Mouse (Mus musculus): Measurements from ENCODE around the gene Polg2.

The Polg2 gene

GRCm38 (mm10) chr11:106766611-106767162 lies 12.7 kb downstream of the Polg2 start:
- Histone ChIP-seq H3K36me3 (ENCODE audit: insufficient read depth, low read length) (peaks cover 68% of the 10 kb centered on the region), H3K4me3 (replicated peaks; ENCODE audit: low read length) (no peak overlapping the region), H3K9me3 (ENCODE audit: low read length) (no peaks in the 10 kb centered on the region), H3K27me3 (ENCODE audit: insufficient read depth, low read length) (no peaks in the 10 kb centered on the region), H3K4me1 (replicated peaks; ENCODE audit: low read depth, low read length) (peaks cover 17% of the 10 kb centered on the region)
- TF ChIP-seq POU5F1 (IDR thresholded peaks at IDR 0.05; ENCODE audit: borderline replicate concordance, low read length) (no peak), NANOG (IDR thresholded peaks at IDR 0.05; ENCODE audit: borderline replicate concordance, low read length) (no peak), CTCF (conservative IDR thresholded peaks at IDR 0.05; ENCODE audit: low read length) (no peak)

GRCm38 (mm10) chr11:106762800-106763185 lies 16.5 kb downstream of the Polg2 start:
- H3K4me3 ChIP-seq (replicated peaks; ENCODE audit: low read length), result no peak overlapping the region
- H3K4me1 ChIP-seq (replicated peaks; ENCODE audit: low read depth, low read length), result peaks cover 35% of the 10 kb centered on the region
- TF ChIP-seq NANOG (IDR thresholded peaks at IDR 0.05; ENCODE audit: borderline replicate concordance, low read length), result no peak
- TF ChIP-seq CTCF (conservative IDR thresholded peaks at IDR 0.05; ENCODE audit: low read length), result no peak
- TF ChIP-seq POU5F1 (IDR thresholded peaks at IDR 0.05; ENCODE audit: borderline replicate concordance, low read length), result no peak
- H3K36me3 ChIP-seq (ENCODE audit: insufficient read depth, low read length), result peaks cover 31% of the 10 kb centered on the region
- no peaks in the 10 kb centered on the region for H3K27me3 ChIP-seq (ENCODE audit: insufficient read depth, low read length)
- no peaks in the 10 kb centered on the region for H3K9me3 ChIP-seq (ENCODE audit: low read length)

GRCm38 (mm10) chr11:106762139-106762799 lies 17.1 kb downstream of the Polg2 start:
- H3K9me3 ChIP-seq (ENCODE audit: low read length), result no peaks in the 10 kb centered on the region
- no peaks in the 10 kb centered on the region for H3K27me3 ChIP-seq (ENCODE audit: insufficient read depth, low read length)
- peaks cover 27% of the 10 kb centered on the region for H3K36me3 ChIP-seq (ENCODE audit: insufficient read depth, low read length)
- peak; percentile 28; the same call in 1 of the 2 replicates for TF ChIP-seq NANOG (IDR thresholded peaks at IDR 0.05; ENCODE audit: borderline replicate concordance, low read length)
- no peak for TF ChIP-seq CTCF (conservative IDR thresholded peaks at IDR 0.05; ENCODE audit: low read length)
- TF ChIP-seq POU5F1 (IDR thresholded peaks at IDR 0.05; ENCODE audit: borderline replicate concordance, low read length), result no peak
- peaks cover 40% of the 10 kb centered on the region for H3K4me1 ChIP-seq (replicated peaks; ENCODE audit: low read depth, low read length)
- no peak overlapping the region for H3K4me3 ChIP-seq (replicated peaks; ENCODE audit: low read length)

- no peaks in the 10 kb centered on the region for H3K27me3 ChIP-seq (ENCODE audit: insufficient read depth, low read length)
- H3K36me3 ChIP-seq (ENCODE audit: insufficient read depth, low read length), result peaks cover 11% of the 10 kb centered on the region
- peaks cover 49% of the 10 kb centered on the region for H3K4me1 ChIP-seq (replicated peaks; ENCODE audit: low read depth, low read length)
- no peak for TF ChIP-seq NANOG (IDR thresholded peaks at IDR 0.05; ENCODE audit: borderline replicate concordance, low read length)
- no peak for TF ChIP-seq POU5F1 (IDR thresholded peaks at IDR 0.05; ENCODE audit: borderline replicate concordance, low read length)
- no peak for TF ChIP-seq CTCF (conservative IDR thresholded peaks at IDR 0.05; ENCODE audit: low read length)
- no peaks in the 10 kb centered on the region for H3K9me3 ChIP-seq (ENCODE audit: low read length)
- no peak overlapping the region for H3K4me3 ChIP-seq (replicated peaks; ENCODE audit: low read length)
Observed at GRCm38 (mm10) chr11:106760511-106760910, 18.8 kb downstream of the Polg2 start.

GRCm38 (mm10) chr11:106759028-106759427 lies 20.3 kb downstream of the Polg2 start:
- H3K9me3 ChIP-seq (ENCODE audit: low read length), result no peaks in the 10 kb centered on the region
- no peaks in the 10 kb centered on the region for H3K27me3 ChIP-seq (ENCODE audit: insufficient read depth, low read length)
- TF ChIP-seq CTCF (conservative IDR thresholded peaks at IDR 0.05; ENCODE audit: low read length) (no peak), POU5F1 (IDR thresholded peaks at IDR 0.05; ENCODE audit: borderline replicate concordance, low read length) (no peak), NANOG (IDR thresholded peaks at IDR 0.05; ENCODE audit: borderline replicate concordance, low read length) (no peak)
- H3K36me3 ChIP-seq (ENCODE audit: insufficient read depth, low read length), result no peaks in the 10 kb centered on the region
- H3K4me1 ChIP-seq (replicated peaks; ENCODE audit: low read depth, low read length), result peaks cover 50% of the 10 kb centered on the region
- no peak overlapping the region for H3K4me3 ChIP-seq (replicated peaks; ENCODE audit: low read length)

GRCm38 (mm10) chr11:106755583-106755982 lies 23.8 kb downstream of the Polg2 start:
- TF ChIP-seq POU5F1 (IDR thresholded peaks at IDR 0.05; ENCODE audit: borderline replicate concordance, low read length) (no peak), NANOG (IDR thresholded peaks at IDR 0.05; ENCODE audit: borderline replicate concordance, low read length) (no peak), CTCF (conservative IDR thresholded peaks at IDR 0.05; ENCODE audit: low read length) (no peak)
- no peak overlapping the region for H3K4me3 ChIP-seq (replicated peaks; ENCODE audit: low read length)
- peaks cover 23% of the 10 kb centered on the region for H3K4me1 ChIP-seq (replicated peaks; ENCODE audit: low read depth, low read length)
- H3K36me3 ChIP-seq (ENCODE audit: insufficient read depth, low read length), result no peaks in the 10 kb centered on the region
- H3K9me3 ChIP-seq (ENCODE audit: low read length), result no peaks in the 10 kb centered on the region
- H3K27me3 ChIP-seq (ENCODE audit: insufficient read depth, low read length), result no peaks in the 10 kb centered on the region

- H3K36me3 ChIP-seq (ENCODE audit: insufficient read depth, low read length), result no peaks in the 10 kb centered on the region
- TF ChIP-seq POU5F1 (IDR thresholded peaks at IDR 0.05; ENCODE audit: borderline replicate concordance, low read length) (no peak), NANOG (IDR thresholded peaks at IDR 0.05; ENCODE audit: borderline replicate concordance, low read length) (no peak), CTCF (conservative IDR thresholded peaks at IDR 0.05; ENCODE audit: low read length) (no peak)
- no peak overlapping the region for H3K4me3 ChIP-seq (replicated peaks; ENCODE audit: low read length)
- H3K9me3 ChIP-seq (ENCODE audit: low read length), result no peaks in the 10 kb centered on the region
- no peaks in the 10 kb centered on the region for H3K27me3 ChIP-seq (ENCODE audit: insufficient read depth, low read length)
- peaks cover 18% of the 10 kb centered on the region for H3K4me1 ChIP-seq (replicated peaks; ENCODE audit: low read depth, low read length)
Observed at GRCm38 (mm10) chr11:106753314-106753713, 26.0 kb downstream of the Polg2 start.

- TF ChIP-seq NANOG (IDR thresholded peaks at IDR 0.05; ENCODE audit: borderline replicate concordance, low read length) (no peak), POU5F1 (IDR thresholded peaks at IDR 0.05; ENCODE audit: borderline replicate concordance, low read length) (no peak), CTCF (conservative IDR thresholded peaks at IDR 0.05; ENCODE audit: low read length) (no peak)
- H3K4me3 ChIP-seq (replicated peaks; ENCODE audit: low read length), result no peak overlapping the region
- H3K36me3 ChIP-seq (ENCODE audit: insufficient read depth, low read length), result no peaks in the 10 kb centered on the region
- no peaks in the 10 kb centered on the region for H3K27me3 ChIP-seq (ENCODE audit: insufficient read depth, low read length)
- peaks cover 8% of the 10 kb centered on the region for H3K4me1 ChIP-seq (replicated peaks; ENCODE audit: low read depth, low read length)
- H3K9me3 ChIP-seq (ENCODE audit: low read length), result peaks cover 10% of the 10 kb centered on the region
Observed at GRCm38 (mm10) chr11:106752103-106752502, 27.2 kb downstream of the Polg2 start.

All from E14TG2a.4 (cell line).